Mouse (Mus musculus) lung, adult 18-20 months (tissue): ENCODE data around the gene Timmdc1.

Experiments used
- DNase-seq, 2 experiments: peaks; one replicate each; pipeline ENCODE4 v3.0.0; 2022; ENCODE audit warnings: mixed read lengths in 2 of 2

Timmdc1 gene

GRCm38 (mm10) chr16:38461749-38462148 is 60.7 kb downstream of the Timmdc1 start:
- DNase-seq = no peak

- no peak for DNase-seq
Observed at GRCm38 (mm10) chr16:38459990-38460389, 62.5 kb downstream of the Timmdc1 start.

GRCm38 (mm10) chr16:38458600-38459280 is 63.7 kb downstream of the Timmdc1 start:
- peak in 1 of 2 experiments; percentile 25 for DNase-seq

DNA sequence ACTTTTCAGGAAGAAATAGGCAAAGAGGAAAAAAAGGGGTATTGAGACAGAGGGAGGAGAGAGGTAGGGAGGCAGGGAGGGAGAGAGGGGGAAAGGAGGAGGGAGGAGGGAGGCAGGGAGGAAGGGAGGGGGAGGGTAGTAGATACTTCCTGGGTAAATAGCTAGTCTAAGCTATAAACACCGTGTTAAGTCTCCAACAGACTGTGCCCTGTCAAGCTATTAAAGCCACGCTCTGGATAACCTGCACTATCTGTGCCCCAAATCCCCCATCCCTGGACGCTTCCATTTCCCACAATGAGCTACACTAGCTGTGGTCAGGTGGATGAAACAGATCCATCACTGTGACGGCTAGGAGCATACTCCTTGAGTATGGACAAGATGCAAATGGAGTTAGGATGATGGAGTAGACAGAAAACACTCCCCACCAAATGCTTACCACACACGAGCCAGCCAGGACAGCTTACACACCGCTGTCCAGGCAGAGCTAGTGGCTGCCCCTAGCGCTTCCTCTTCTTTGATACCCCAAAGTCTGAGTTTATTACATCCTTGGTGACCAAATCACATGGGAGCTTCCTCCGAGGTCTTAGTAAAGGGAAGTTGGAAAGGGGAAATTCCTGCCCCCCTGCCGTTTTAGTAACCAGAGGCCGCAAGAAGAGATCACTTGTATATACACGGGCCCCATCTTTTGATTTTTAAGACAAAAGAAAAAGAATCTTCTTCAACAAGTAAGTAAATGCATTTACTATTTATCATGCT is 65.5 kb downstream of the Timmdc1 start:
- peak; percentile 28 to 33 for DNase-seq

DNA sequence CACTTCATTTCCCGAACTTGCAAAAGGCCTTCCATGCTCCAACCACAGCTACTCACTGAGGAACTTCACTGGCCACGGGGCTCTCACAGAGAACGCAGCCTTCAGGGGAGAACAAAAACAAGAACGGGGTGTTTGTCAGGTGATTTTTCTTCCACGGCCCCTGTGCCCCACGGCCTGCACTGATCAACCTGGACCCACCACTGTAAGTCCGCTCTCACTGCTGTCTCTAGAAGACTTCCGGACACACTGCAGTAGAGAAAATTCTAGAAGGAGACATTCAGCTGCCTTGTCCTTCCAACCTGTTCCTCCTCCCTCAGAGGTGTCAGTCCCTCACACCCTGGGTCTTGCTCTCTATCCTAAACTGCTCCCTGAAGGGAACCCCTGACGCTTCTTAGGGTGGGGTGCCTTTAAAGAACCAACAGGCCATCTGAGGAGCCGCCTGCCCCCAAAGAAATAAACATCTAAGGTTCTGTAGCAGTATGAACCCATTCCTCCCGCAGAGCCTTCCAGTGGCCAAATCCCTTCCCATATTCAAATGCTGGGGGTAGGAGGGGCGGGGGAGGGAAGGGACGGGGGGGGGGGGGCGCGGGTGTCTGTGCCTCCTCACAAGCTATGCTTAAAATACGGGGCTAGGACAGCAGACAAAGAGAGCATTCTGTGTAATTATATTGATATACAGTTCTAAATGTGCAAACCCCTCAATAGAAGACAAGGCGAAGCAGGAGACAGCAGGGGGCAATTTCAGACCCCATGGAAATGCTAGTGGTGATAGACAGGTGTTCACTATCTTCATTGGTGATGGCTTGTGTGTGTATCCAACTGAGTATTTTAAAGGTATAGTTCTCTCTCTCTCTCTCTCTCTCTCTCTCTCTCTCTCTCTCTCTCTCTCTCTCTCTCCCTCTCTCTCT is 66.7 kb downstream of the Timmdc1 start, which contains the start of gene Cd80:
Gene Cd80 (plus strand): TSS at position 51 of the 908 bp plus-strand sequence.
- no peak for DNase-seq

GRCm38 (mm10) chr16:38454533-38455254 is 67.8 kb downstream of the Timmdc1 start:
- DNase-seq = no peak

DNA sequence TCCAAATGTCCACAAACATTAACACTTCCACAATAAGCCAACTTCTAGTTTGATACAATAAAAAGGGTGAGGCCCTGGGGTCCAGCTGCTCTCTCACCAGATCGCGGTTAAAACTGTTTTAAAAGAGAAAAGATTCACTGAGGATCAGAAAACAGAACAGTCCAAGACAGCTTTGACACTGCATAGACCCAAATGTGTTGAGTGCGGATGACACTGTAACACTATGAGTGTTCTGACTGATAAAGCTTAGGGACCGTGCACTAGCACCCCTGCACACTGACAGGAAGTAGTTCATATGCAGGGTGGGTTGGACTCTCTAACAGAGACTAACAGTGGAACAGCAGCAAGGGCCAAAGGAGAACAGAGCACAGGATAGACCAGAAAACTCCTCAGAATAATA is 68.5 kb downstream of the Timmdc1 start:
- no peak for DNase-seq

GRCm38 (mm10) chr16:38453203-38453553 is 69.3 kb downstream of the Timmdc1 start:
- no peak for DNase-seq

GRCm38 (mm10) chr16:38452442-38453202 is 69.8 kb downstream of the Timmdc1 start, which contains the start of gene Adprh:
Gene Adprh (minus strand): TSS chr16:38452703.
- peak; percentile 96 to 97 for DNase-seq

DNA sequence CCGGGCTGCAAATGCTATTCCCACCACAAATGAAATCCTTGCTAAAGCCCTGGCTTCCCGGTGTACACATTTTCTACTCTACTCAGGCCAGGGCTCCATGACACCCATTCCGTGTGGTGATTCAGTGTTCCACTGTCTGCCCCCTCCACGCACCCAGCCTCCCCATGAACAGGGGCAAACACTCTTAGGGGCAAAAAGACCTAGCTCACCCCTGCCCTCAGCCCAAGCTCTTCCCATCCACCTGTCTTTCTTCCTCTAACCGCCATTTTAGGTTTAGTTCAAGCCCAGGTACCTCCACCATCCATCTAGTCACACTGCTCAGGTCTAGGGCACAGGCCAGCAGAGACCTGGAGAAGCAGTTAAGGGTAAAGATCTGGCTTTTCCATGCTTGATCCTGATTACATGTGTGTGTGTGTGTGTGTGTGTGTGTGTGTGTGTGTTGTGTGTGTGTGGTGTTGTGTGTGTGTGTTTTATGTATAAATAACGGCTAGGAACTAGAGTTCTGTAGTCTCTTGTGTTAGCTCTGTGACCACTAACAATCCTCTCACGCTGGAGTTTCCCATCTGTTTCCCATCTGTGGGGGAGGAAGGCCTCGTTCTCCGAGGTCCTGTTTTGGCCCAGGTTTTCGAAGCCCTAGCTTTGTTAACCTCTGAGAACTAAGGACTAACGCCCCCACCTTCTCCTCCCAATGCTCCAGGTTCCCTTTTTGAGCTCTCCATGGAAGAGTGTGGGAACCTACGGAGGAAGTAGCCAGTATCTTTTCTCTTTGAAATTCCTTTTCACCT is 70.8 kb downstream of the Timmdc1 start:
- DNase-seq = no peak

- no peak for DNase-seq
Observed at GRCm38 (mm10) chr16:38450707-38451106, 71.8 kb downstream of the Timmdc1 start.

DNA sequence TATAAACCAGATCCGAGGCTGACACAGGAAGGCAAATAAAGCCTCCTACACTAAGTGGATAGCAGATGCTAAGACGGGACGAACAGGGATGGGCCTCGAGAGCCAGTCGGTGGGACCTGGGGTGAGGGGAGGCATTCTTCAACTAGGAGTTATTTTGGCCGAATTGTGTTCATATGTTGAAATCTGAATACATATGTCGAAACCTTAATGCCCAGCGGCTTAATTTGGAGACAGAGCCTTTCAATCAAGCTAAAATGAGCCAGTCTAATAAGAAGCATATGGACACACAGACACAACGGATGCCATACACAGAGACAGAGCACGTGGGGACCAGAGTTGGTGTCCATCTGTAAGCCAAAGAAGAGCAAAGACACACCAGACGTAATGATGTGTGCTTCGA is 74.0 kb downstream of the Timmdc1 start:
- DNase-seq = no peak
